Mouse (Mus musculus): ENCODE results near the gene Cyb561d2.

DNA sequence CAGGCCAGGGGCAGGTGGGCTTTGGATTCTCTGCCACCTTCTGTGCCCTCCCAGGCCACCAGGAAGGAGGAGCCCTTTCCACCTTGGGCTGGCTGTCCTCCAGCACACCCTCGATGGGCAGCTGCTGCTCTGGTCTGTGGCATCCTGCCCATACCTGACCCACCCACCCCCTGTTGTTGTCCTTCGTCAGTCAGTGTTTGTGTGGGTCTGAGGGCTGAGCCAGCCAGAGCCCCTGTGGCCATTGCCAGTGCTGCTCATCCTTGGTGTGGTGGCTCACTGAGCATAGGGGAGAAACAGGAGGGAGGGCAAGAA, 19.6 kb downstream of the Cyb561d2 start:
- TF ChIP-seq GATA1 (IDR thresholded peaks at IDR 0.05; ENCODE audit: borderline replicate concordance, low read length) (no peak), FLI1 (IDR thresholded peaks at IDR 0.05; ENCODE audit: low read length) (no peak)

Measured in megakaryocyte, embryonic 14.5 days (primary cell).